Mouse (Mus musculus) bone marrow, adult 2 months (tissue): Measurements from ENCODE around the gene Ufsp1.

Experiments used
- CTCF ChIP-seq: fragments of 200-500 bp; IDR thresholded peaks from 2 replicates; pipeline ENCODE4 v1.5.1; 2011; ENCODE audit warnings: low read length, control low read depth; ENCODE audit not compliant: control insufficient read depth, insufficient read depth
- POLR2A ChIP-seq: fragments of 200-500 bp; IDR thresholded peaks from 2 replicates; pipeline ENCODE4 v1.6.1; 2011; ENCODE audit warnings: low read depth, mild to moderate bottlenecking, control low read depth, low read length, borderline replicate concordance; ENCODE audit not compliant: control insufficient read depth

DNA sequence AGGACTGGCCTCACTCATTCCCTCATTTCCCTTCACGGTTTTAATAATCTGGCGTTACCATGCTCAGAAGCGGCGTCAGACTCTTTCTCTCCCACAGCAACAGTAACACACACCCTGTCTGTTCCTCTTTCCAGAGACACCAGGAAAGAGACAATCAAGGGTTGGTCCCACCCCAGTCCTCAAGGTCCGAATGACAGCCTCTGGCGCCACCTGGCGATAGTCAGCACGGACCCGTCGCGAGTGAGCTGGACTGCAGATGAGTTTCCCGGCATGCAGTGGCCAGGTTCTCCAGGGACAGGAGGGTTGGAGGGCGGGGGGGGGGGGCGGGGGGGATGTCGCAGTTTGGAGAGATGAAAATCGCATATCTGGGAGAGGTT, 7.8 kb upstream of the Ufsp1 start:
- peak; percentile 100 for TF ChIP-seq CTCF
- TF ChIP-seq POLR2A, result no peak
